Mouse (Mus musculus) limb, embryonic 14.5 days (tissue): ENCODE measurements at regions not wholly inside any gene's neighbourhood (a gene's known extent, or its start where the extent isn't known, plus 50 kb on each side); places are given as distances from the start of the nearest gene placed in this dataset.

Experiments
- ATAC-seq: fragments of 200-750 bp; cut with Nextera tagmentation; 2 replicates; pipeline ENCODE4 v1.8.0; 2017; ENCODE audit warnings: low read depth, moderate number of reproducible peaks, moderate TSS enrichment; ENCODE audit not compliant: low FRiP score
- DNase-seq: peaks from one replicate; pipeline ENCODE4 v3.0.0-alpha.2; 2015; ENCODE audit warnings: low spot score
- H3K27ac ChIP-seq: fragments of 300-500 bp; sonication (generic); replicated peaks from 2 replicates; pipeline ENCODE4 v1.5.1; 2014; ENCODE audit warnings: low read depth, mild to moderate bottlenecking, low read length, moderate library complexity, mixed read lengths
- H3K27me3 ChIP-seq: fragments of 300-500 bp; sonication (generic); 2 replicates; pipeline ENCODE4 v1.6.1; 2014; ENCODE audit warnings: low read length, mixed read lengths; ENCODE audit not compliant: control insufficient read depth, insufficient read depth
- H3K36me3 ChIP-seq: fragments of 300-500 bp; sonication (generic); 2 replicates; pipeline ENCODE4 v1.6.1; 2014; ENCODE audit warnings: mild to moderate bottlenecking, low read length, moderate library complexity, mixed read lengths; ENCODE audit not compliant: control insufficient read depth, insufficient read depth
- H3K4me1 ChIP-seq: fragments of 300-500 bp; sonication (generic); 2 replicates; pipeline ENCODE4 v1.6.1; 2014; ENCODE audit warnings: antibody characterized with exemption, low read length, mixed read lengths; ENCODE audit not compliant: control insufficient read depth, insufficient read depth
- H3K4me2 ChIP-seq: fragments of 300-500 bp; sonication (generic); replicated peaks from 2 replicates; pipeline ENCODE4 v1.6.1; 2014; ENCODE audit warnings: low read depth, mild to moderate bottlenecking, low read length, moderate library complexity; ENCODE audit not compliant: severe bottlenecking
- H3K4me3 ChIP-seq: fragments of 300-500 bp; sonication (generic); replicated peaks from 2 replicates; pipeline ENCODE4 v1.5.1; 2014; ENCODE audit warnings: low read length
- H3K9ac ChIP-seq: fragments of 300-500 bp; sonication (generic); 2 replicates; pipeline ENCODE4 v1.6.1; 2014; ENCODE audit warnings: mild to moderate bottlenecking, low read depth, low read length, moderate library complexity; ENCODE audit not compliant: severe bottlenecking
- H3K9me3 ChIP-seq: fragments of 300-500 bp; sonication (generic); 2 replicates; pipeline ENCODE4 v1.6.1; 2016; ENCODE audit warnings: low read length; ENCODE audit not compliant: control insufficient read depth
- POLR2A ChIP-seq: fragments of 200-500 bp; IDR thresholded peaks from 2 replicates; pipeline ENCODE4 v1.8.0; 2012; ENCODE audit warnings: inconsistent platforms, mild to moderate bottlenecking, moderate library complexity, borderline replicate concordance; ENCODE audit not compliant: insufficient read depth, insufficient read length; ENCODE audit errors: extremely low read depth
- WGBS: fragments of 180-500 bp; shearing (Covaris S2); extraction: QIAGEN DNeasy Blood & Tissue Kit; methylation state at CpG from one replicate; pipeline ENCODE4 v1.1.7; 2014; 5-methylcytosine and 5-hydroxymethylcytosine counted together

GRCm38 (mm10) chr9:89497399-89497749 is 125.6 kb downstream of the Minar1 start:
- no peak overlapping the region for H3K4me3 ChIP-seq
- no peak for ATAC-seq
- no peak overlapping the region for H3K27ac ChIP-seq
- no peaks in the 10 kb centered on the region for H3K36me3 ChIP-seq
- no peak overlapping the region for H3K4me2 ChIP-seq
- TF ChIP-seq POLR2A = no peak
- peaks cover 3% of the 10 kb centered on the region; the same call in 1 of the 2 replicates for H3K4me1 ChIP-seq
- WGBS = 14% methylated on average over 7 of the region's 7 CpGs
- no peak for DNase-seq
- no peaks in the 10 kb centered on the region for H3K9me3 ChIP-seq
- H3K27me3 ChIP-seq = no peaks in the 10 kb centered on the region
- H3K9ac ChIP-seq = no peak overlapping the region

GRCm38 (mm10) chr9:89496729-89497398 is 126.1 kb downstream of the Minar1 start:
- peaks cover 3% of the 10 kb centered on the region; the same call in 1 of the 2 replicates for H3K4me1 ChIP-seq
- H3K27me3 ChIP-seq = no peaks in the 10 kb centered on the region
- H3K4me3 ChIP-seq = no peak overlapping the region
- ATAC-seq = no peak
- no peak overlapping the region for H3K27ac ChIP-seq
- no peaks in the 10 kb centered on the region for H3K36me3 ChIP-seq
- H3K4me2 ChIP-seq = no peak overlapping the region
- no peak for TF ChIP-seq POLR2A
- no peak overlapping the region for H3K9ac ChIP-seq
- WGBS = 12% methylated on average over 14 of the region's 14 CpGs
- DNase-seq = no peak
- no peaks in the 10 kb centered on the region for H3K9me3 ChIP-seq

DNA sequence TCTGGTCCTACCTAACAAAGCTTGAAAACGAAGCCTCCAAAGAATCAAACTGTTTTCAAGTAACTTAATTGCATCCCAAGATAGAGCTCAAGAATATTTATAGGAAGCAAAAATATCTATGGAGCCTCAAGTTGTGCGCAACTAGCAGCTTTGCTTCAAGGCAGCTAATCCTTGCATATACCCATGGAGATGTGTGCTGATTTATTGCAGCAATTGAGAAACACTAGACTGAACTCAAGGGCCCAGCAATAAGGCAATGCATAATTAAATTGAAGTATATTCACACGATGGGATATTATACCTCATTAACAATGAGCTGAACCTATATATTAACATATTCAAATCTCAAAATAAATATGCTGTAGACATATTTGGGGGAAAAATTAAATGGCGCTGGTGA is 135.3 kb downstream of the Minar1 start:
- no peaks in the 10 kb centered on the region for H3K4me1 ChIP-seq
- no peak for DNase-seq
- no peak for TF ChIP-seq POLR2A
- no peak for ATAC-seq
- no peaks in the 10 kb centered on the region for H3K36me3 ChIP-seq
- 78% methylated on average over 4 of the region's 4 CpGs for WGBS
- H3K9ac ChIP-seq = no peak overlapping the region
- no peak overlapping the region for H3K4me3 ChIP-seq
- H3K4me2 ChIP-seq = no peak overlapping the region
- H3K9me3 ChIP-seq = no peaks in the 10 kb centered on the region
- H3K27me3 ChIP-seq = no peaks in the 10 kb centered on the region
- H3K27ac ChIP-seq = no peak overlapping the region

- DNase-seq (no peak), ATAC-seq (no peak)
- 77% methylated on average over 3 of the region's 3 CpGs for WGBS
- Histone ChIP-seq H3K9me3 (no peaks in the 10 kb centered on the region), H3K27me3 (no peaks in the 10 kb centered on the region), H3K4me3 (no peak overlapping the region), H3K4me1 (no peaks in the 10 kb centered on the region), H3K9ac (no peak overlapping the region), H3K27ac (no peak overlapping the region), H3K4me2 (no peak overlapping the region), H3K36me3 (no peaks in the 10 kb centered on the region)
- no peak for TF ChIP-seq POLR2A
These were observed 143.5 kb downstream of the Minar1 start for GRCm38 (mm10) chr9:89479406-89479805.

DNA sequence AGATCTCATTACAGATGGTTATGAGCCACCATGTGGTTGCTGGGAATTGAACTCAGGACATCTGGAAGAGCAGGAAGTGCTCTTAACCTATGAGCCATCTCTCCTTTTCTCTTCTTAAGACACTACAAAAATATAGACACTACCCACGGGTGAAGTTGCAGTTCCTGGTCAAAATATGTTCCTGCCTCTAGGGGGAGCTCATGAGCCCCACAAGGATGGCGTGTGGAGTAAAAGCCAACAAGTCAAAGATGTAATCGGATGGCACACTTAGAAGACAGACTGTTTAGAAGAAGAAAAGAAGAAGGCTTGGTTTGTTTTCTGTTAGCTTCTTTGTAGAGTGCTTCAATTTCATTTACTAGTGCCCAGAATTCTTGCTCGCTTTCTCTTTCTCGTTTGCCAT is 161.7 kb downstream of the Minar1 start:
- WGBS = 36% methylated on average over 5 of the region's 5 CpGs
- Histone ChIP-seq H3K27me3 (no peaks in the 10 kb centered on the region), H3K36me3 (no peaks in the 10 kb centered on the region), H3K9me3 (no peaks in the 10 kb centered on the region), H3K27ac (no peak overlapping the region), H3K9ac (no peak overlapping the region), H3K4me1 (no peaks in the 10 kb centered on the region), H3K4me3 (no peak overlapping the region), H3K4me2 (no peak overlapping the region)
- ATAC-seq (no peak), DNase-seq (no peak)
- no peak for TF ChIP-seq POLR2A
